Comparison of ENCODE assay signal across 8 mouse cellular contexts in the genomic region with DNA sequence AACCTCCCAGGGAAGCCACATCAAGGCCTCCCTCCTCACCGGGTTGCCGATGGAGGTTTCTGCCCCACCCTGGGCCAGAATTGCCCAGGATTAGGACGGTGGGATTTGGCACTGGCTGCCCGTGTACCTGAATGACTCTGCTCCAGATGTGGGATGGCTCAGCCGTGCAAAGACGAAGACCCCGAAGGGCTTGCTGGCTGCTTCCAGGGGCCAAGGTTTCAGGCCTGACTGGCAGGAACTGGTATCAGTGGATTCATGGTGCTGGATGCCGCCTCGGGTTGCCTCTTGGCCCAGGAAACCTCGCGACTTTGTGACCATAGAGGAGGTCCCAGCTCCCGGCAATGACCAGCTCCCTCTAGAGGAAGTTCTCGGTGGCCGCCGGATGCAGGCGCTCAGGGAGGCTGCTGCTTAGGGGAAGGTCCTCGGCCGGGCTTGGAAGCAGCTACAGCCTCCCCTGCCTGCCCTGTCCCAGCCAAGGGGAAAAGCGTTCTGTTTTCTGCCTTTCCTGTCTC. TPM values are rescaled to one million over a fixed set of nuclear protein-coding genes. Genes with fewer than 3 reads are reported as not detected.
A peak's percentile ranks its signal among the peaks of the same experiment; 100 is the strongest.
DNase-seq lines count a peak whose midpoint lies in the region; ATAC-seq lines count a peak whose summit lies in the region.

No protein-coding gene starts in this region.

- peaks cover 10% of the 10 kb centered on the region for H3K4me1 ChIP-seq in hindbrain, embryonic 16.5 days (ENCODE audit: control insufficient read depth, insufficient read depth, low read depth, low read length)

- H3K4me2 ChIP-seq in hindbrain, embryonic 16.5 days (ENCODE audit: low read length) = peak overlapping the region; percentile 73

- under 1% methylated on average over 19 of the region's 19 CpGs for WGBS in hindbrain, embryonic 16.5 days
- WGBS in macrophage (ENCODE audit: missing documents) = under 1% methylated on average over 19 of the region's 19 CpGs

- no peaks in the 10 kb centered on the region for H3K9me3 ChIP-seq in hindbrain, embryonic 16.5 days (ENCODE audit: control insufficient read depth, low read length)

- H3K36me3 ChIP-seq in hindbrain, embryonic 16.5 days (ENCODE audit: control insufficient read depth, insufficient read depth, low read length) = peaks cover 9% of the 10 kb centered on the region
- H3K36me3 ChIP-seq in macrophage (ENCODE audit: inconsistent target) = peaks cover 18% of the 10 kb centered on the region; the same call in 1 of the 2 replicates

- peak overlapping the region; percentile 64 for H3K4me3 ChIP-seq in hindbrain, embryonic 16.5 days (ENCODE audit: low read length)
- H3K4me3 ChIP-seq in macrophage (ENCODE audit: inconsistent target) = peak overlapping the region; percentile 99

- no peaks in the 10 kb centered on the region for H3K27me3 ChIP-seq in hindbrain, embryonic 16.5 days (replicated peaks; ENCODE audit: control insufficient read depth, insufficient read depth, low read length)

- H3K79me2 ChIP-seq in macrophage (ENCODE audit: inconsistent target) = peaks cover 47% of the 10 kb centered on the region

- H3K27ac ChIP-seq in hindbrain, embryonic 16.5 days (ENCODE audit: low read depth, low read length) = peak overlapping the region; percentile 80
- peak overlapping the region; percentile 89 for H3K27ac ChIP-seq in macrophage

- peak overlapping the region; percentile 95 for H3K9ac ChIP-seq in hindbrain, embryonic 16.5 days (ENCODE audit: low read depth, low read length)

- peak; percentile 89 for DNase-seq in R1 (ENCODE audit: low read depth, low spot score)
- DNase-seq in cerebellum, postnatal 25 days = peak; percentile 95
- peak; percentile 88 to 89 for DNase-seq in frontal cortex, postnatal 36 days (ENCODE audit: low spot score in 2 of 2)
- DNase-seq in left cerebral cortex, adult 18-20 months (ENCODE audit: low spot score in 2 of 2) = peak; percentile 89 to 91
- peak; percentile 91 for DNase-seq in right cerebral cortex, adult 18-20 months
- peak; percentile 69 for DNase-seq in urinary bladder, postnatal 10 days (ENCODE audit: low spot score)

- ATAC-seq in hindbrain, embryonic 16.5 days = peak; percentile 91

RNA-seq across cellular contexts. Expression of a gene that starts 0.5 kb away (rescaled TPM):
- polyA plus RNA-seq in hindbrain, embryonic 16.5 days (2015; fragmentation: Nextera tagmentation; extraction: Ambion mirVana) = 4.0 and 4.1 TPM in 2 replicates
- 10 to 100 TPM; 12.0 to 13.0 TPM for total RNA-seq in left cerebral cortex, adult 18-20 months (2021)
- 10 to 100 TPM in 20 of 26 experiments, 1 to 10 TPM in 6; 1.1 to 35.9 (median 16.7) TPM for total RNA-seq in macrophage (2018; cell fraction: chromatin; rRNA removed)
- total RNA-seq in macrophage (2018; cell fraction: cytosol; rRNA removed) = 100 to 1,000 TPM in 22 of 26 experiments, 10 to 100 TPM in 4; 84.9 to 227 (median 142) TPM
- total RNA-seq in macrophage (2018; cell fraction: nucleus; rRNA removed) = 10 to 100 TPM in 25 of 26 experiments, 1 to 10 TPM in 1; 8.4 to 90.5 (median 37.8) TPM
- polyA plus RNA-seq in macrophage (2018) = 89.6 to 180 TPM (median 127 TPM) in 3 replicates

RNA-seq across cellular contexts. Expression of a gene that starts 28.8 kb away (rescaled TPM):
- polyA plus RNA-seq in hindbrain, embryonic 16.5 days (2015; fragmentation: Nextera tagmentation; extraction: Ambion mirVana) = 0.84 and 0.94 TPM in 2 replicates
- 1 to 10 TPM; 2.8 to 3.0 TPM for total RNA-seq in left cerebral cortex, adult 18-20 months (2021)
- 10 to 100 TPM in 19 of 26 experiments, 1 to 10 TPM in 7; 3.2 to 21.0 (median 13.3) TPM for total RNA-seq in macrophage (2018; cell fraction: chromatin; rRNA removed)
- 1 to 10 TPM; 2.2 to 5.5 (median 3.8) TPM for total RNA-seq in macrophage (2018; cell fraction: cytosol; rRNA removed)
- 10 to 100 TPM in 4 of 26 experiments, 1 to 10 TPM in 22; 2.8 to 28.3 (median 7.5) TPM for total RNA-seq in macrophage (2018; cell fraction: nucleus; rRNA removed)
- polyA plus RNA-seq in macrophage (2018) = 2.1 to 11.2 TPM (median 2.1 TPM) in 3 replicates

RNA-seq across cellular contexts. Expression of a gene that starts 55.4 kb away (rescaled TPM):
- 13.0 and 15.6 TPM in 2 replicates for polyA plus RNA-seq in hindbrain, embryonic 16.5 days (2015; fragmentation: Nextera tagmentation; extraction: Ambion mirVana)
- 10 to 100 TPM; 16.2 to 16.4 TPM for total RNA-seq in left cerebral cortex, adult 18-20 months (2021)
- 10 to 100 TPM in 12 of 26 experiments, 1 to 10 TPM in 14; 1.9 to 23.0 (median 8.2) TPM for total RNA-seq in macrophage (2018; cell fraction: chromatin; rRNA removed)
- total RNA-seq in macrophage (2018; cell fraction: cytosol; rRNA removed) = 10 to 100 TPM in 15 of 26 experiments, 1 to 10 TPM in 11; 5.7 to 13.3 (median 10.6) TPM
- total RNA-seq in macrophage (2018; cell fraction: nucleus; rRNA removed) = 10 to 100 TPM in 11 of 26 experiments, 1 to 10 TPM in 15; 3.9 to 27.3 (median 8.4) TPM
- 9.0 to 9.9 TPM (median 9.3 TPM) in 3 replicates for polyA plus RNA-seq in macrophage (2018)

Comparison
In these comparisons a context has a peak if more than half of its experiments do, and no peak if none do; other contexts are left out.
1. Peak in every context shown above with its lines: DNase-seq, ATAC-seq, H3K4me3 ChIP-seq and H3K27ac ChIP-seq.
2. RNA of a gene that starts 0.5 kb away (polyA plus RNA-seq): 89.6 to 180 TPM in macrophage; 4.0 to 4.1 TPM in hindbrain, embryonic 16.5 days; every median in the first group is over 10 times any median in the second.